Mouse (Mus musculus) small intestine, adult 2 months (tissue): ENCODE results near the gene Rnf214. TPM values are rescaled to one million over a fixed set of nuclear protein-coding genes. Genes with fewer than 3 reads are reported as not detected.

Experiments
- H3K27ac ChIP-seq: fragments of 200-500 bp; 2 replicates; pipeline ENCODE4 v1.5.1; 2012; ENCODE audit warnings: low read depth, low read length, control low read depth, inconsistent platforms; ENCODE audit not compliant: insufficient read depth
- H3K27me3 ChIP-seq: fragments of 200-500 bp; 2 replicates; pipeline ENCODE4 v1.6.1; 2012; ENCODE audit warnings: mild to moderate bottlenecking, moderate library complexity, low read length, inconsistent platforms; ENCODE audit not compliant: control insufficient read depth, insufficient read depth
- H3K36me3 ChIP-seq: fragments of 200-500 bp; 2 replicates; pipeline ENCODE4 v1.6.1; 2012; ENCODE audit warnings: mild to moderate bottlenecking, low read length, control low read depth, inconsistent platforms; ENCODE audit not compliant: control insufficient read depth, insufficient read depth
- H3K4me1 ChIP-seq: fragments of 200-500 bp; 2 replicates; pipeline ENCODE4 v1.6.1; 2012; ENCODE audit warnings: low read length, inconsistent platforms, mixed read lengths; ENCODE audit not compliant: control insufficient read depth, insufficient read depth, insufficient read length
- H3K4me3 ChIP-seq: fragments of 200-500 bp; 2 replicates; pipeline ENCODE4 v1.5.1; 2012; ENCODE audit warnings: low read depth, mild to moderate bottlenecking, control low read depth, inconsistent platforms, low read length, moderate library complexity
- CTCF ChIP-seq: fragments of 200-500 bp; IDR thresholded peaks from 2 replicates; pipeline ENCODE4 v1.5.1; 2012; ENCODE audit warnings: low read depth, mild to moderate bottlenecking, control low read depth, inconsistent platforms, low read length, moderate library complexity, mixed read lengths; ENCODE audit not compliant: insufficient replicate concordance, insufficient read length; ENCODE audit errors: extremely low read depth
- POLR2A ChIP-seq: fragments of 200-500 bp; IDR thresholded peaks from 2 replicates; pipeline ENCODE4 v1.6.1; 2012; ENCODE audit warnings: low read depth, mild to moderate bottlenecking, control low read depth, inconsistent platforms, low read length, moderate library complexity
- WGBS: fragments of 180-500 bp; shearing (Covaris S2); methylation state at CpG from one replicate; pipeline ENCODE4 v1.1.7; 2018; 5-methylcytosine and 5-hydroxymethylcytosine counted together
- polyA plus RNA-seq: library from polyadenylated mRNA; depleted of rRNA; stranded (reverse); fragments of >200 nt; gene quantifications from 2 replicates; pipeline ENCODE4 v1.2.3, GENCODE M21; 2012

Gene Rnf214
- polyA plus RNA-seq, 1 experiment, result 11.4 TPM

DNA sequence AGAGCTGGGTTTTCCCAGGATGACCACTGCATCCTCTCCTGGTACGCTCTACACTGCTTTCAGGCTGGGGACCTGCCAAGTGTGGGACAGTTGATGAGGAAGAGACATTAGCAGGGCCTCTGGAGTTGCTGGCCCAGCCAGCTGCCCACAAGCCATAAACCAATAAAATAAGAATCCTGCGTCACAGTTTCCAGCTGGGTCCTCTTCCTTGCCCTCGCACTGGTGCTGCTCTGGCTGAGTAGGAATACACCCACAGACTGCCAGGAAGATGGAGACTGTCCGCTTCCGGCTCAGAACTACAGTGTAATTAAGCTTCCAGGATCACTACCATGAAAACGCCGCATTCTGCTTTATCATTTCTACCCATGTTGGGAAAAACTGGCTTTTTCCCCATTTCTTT, 44.9 kb downstream of the Rnf214 start:
- H3K27ac ChIP-seq, result no peak overlapping the region

DNA sequence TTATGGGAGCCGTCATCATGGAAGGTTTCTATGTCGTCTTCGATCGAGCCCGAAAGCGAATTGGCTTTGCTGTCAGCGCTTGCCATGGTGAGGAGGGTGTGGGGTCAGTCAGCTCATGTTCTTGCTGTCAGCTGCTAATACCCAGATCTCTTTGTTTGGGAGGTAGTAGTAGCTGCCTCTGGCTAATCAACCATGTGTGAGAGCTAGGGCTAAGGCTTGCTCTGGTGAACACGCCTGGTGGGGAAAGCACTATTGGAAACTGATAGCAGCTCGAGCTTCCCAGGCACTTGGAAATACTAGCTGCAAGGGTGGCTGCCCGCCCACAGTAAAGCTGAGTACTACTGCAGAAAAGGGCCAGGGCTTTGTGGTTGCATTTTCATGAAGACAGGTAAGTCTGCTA, 47.3 kb downstream of the Rnf214 start:
- TF ChIP-seq CTCF (no peak), POLR2A (no peak)
- peaks cover 50% of the 10 kb centered on the region for H3K36me3 ChIP-seq
- no peak overlapping the region for H3K27ac ChIP-seq
- WGBS, result 94% methylated on average over 10 of the region's 10 CpGs
- no peaks in the 10 kb centered on the region for H3K27me3 ChIP-seq
- H3K4me3 ChIP-seq, result no peak overlapping the region
- H3K4me1 ChIP-seq, result no peaks in the 10 kb centered on the region

More for the DNA sequence above, 44.9 kb downstream of the Rnf214 start:
- TF ChIP-seq CTCF (no peak), POLR2A (no peak)
- Histone ChIP-seq H3K4me3 (no peak overlapping the region), H3K36me3 (peaks cover 65% of the 10 kb centered on the region), H3K4me1 (no peaks in the 10 kb centered on the region), H3K27me3 (no peaks in the 10 kb centered on the region)
- WGBS, result 50% methylated on average over 7 of the region's 7 CpGs

DNA sequence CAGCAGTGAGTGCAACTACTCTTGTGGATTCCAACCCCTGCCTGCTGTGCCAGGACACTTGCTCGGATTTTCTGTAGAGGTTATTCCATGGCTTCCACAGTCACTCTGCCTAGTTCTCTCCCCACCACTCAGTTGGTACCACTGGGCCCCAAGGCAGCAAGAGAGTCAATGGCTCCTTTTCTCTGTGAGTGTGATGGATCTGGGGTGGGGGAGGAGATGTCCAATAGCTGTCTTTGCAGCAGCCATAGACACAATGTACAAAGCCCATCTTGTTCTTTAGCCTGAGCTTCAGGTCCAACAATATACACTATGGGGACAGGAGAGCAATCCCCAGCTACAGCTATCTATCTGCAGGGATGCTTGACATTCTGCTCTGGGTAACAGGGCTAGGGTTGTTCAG, 52.6 kb downstream of the Rnf214 start:
- no peak overlapping the region for H3K27ac ChIP-seq
- no peaks in the 10 kb centered on the region for H3K27me3 ChIP-seq
- H3K4me3 ChIP-seq, result no peak overlapping the region
- TF ChIP-seq CTCF (no peak), POLR2A (no peak)
- peaks cover 17% of the 10 kb centered on the region for H3K36me3 ChIP-seq
- 91% methylated on average over 1 of the region's 1 CpGs for WGBS
- peaks cover 2% of the 10 kb centered on the region; the same call in 1 of the 2 replicates for H3K4me1 ChIP-seq

DNA sequence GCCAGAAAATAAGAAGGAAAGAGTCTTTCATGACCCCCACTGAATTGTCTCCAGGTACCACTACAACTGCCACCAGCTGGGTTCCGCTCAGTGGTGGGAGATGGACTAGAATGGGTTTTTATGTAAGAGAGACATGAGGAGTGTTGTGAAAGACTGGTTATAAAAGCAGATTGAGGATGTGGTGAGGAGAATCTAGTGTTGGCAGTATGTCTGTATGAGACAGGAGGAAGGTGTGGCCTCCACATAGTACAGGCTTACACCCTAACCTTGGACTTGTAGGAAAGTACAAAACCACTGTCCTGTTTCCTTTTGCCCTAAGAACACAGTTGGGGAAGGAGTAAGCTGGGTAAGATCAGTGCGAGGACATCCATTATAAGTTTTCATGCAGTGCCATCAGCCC, 53.0 kb downstream of the Rnf214 start:
- peaks cover 12% of the 10 kb centered on the region for H3K36me3 ChIP-seq
- TF ChIP-seq CTCF (no peak), POLR2A (no peak)
- H3K27ac ChIP-seq, result no peak overlapping the region
- no peak overlapping the region for H3K4me3 ChIP-seq
- H3K4me1 ChIP-seq, result peaks cover 2% of the 10 kb centered on the region; the same call in 1 of the 2 replicates
- H3K27me3 ChIP-seq, result no peaks in the 10 kb centered on the region
- WGBS, result 93% methylated on average over 2 of the region's 2 CpGs

DNA sequence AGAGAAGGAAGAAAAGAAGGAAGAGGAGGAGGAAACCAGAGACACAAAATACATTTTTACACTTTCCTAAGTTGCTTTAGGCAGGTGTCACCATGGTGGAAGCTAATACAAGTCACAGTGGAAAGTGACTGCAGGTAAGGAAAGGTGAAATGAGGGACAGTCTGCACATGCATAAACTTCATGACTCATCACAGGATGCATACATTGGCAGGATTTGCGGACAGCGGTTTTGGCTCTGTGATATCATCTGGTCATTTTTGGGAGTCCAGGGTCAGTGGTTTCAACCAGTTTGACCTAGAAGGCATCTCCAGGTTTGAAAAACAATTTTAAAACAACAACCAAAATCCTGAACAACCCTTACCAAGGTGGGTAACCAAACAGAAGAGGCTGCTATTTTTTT, 54.9 kb downstream of the Rnf214 start:
- no peak overlapping the region for H3K27ac ChIP-seq
- no peaks in the 10 kb centered on the region for H3K36me3 ChIP-seq
- no peaks in the 10 kb centered on the region for H3K27me3 ChIP-seq
- WGBS, result 93% methylated on average over 2 of the region's 2 CpGs
- no peak overlapping the region for H3K4me3 ChIP-seq
- TF ChIP-seq CTCF (no peak), POLR2A (no peak)
- H3K4me1 ChIP-seq, result peaks cover 2% of the 10 kb centered on the region; the same call in 1 of the 2 replicates

DNA sequence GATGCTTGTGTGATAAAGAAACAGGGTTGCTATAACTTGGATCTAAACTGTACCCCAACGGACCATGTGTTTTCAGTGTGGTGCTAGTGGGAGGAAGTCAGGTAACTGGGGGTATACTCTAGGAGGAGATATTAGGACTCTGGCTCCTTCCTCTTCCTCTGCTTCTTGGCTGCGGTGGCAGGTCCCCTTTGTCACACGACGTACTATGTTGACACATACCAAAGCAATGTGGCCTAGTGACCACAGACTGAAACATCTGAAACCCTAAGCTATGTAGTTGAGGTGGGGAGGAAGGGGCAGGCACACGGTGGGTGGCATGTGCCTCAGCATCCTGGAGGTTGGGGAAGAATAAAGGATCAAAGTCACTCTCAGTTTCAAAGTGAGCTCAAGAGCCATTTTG, 55.4 kb downstream of the Rnf214 start:
- Histone ChIP-seq H3K36me3 (no peaks in the 10 kb centered on the region), H3K27me3 (no peaks in the 10 kb centered on the region), H3K4me3 (no peak overlapping the region), H3K4me1 (peaks cover 2% of the 10 kb centered on the region; the same call in 1 of the 2 replicates), H3K27ac (no peak overlapping the region)
- 48% methylated on average over 5 of the region's 5 CpGs for WGBS
- TF ChIP-seq CTCF (no peak), POLR2A (no peak)

DNA sequence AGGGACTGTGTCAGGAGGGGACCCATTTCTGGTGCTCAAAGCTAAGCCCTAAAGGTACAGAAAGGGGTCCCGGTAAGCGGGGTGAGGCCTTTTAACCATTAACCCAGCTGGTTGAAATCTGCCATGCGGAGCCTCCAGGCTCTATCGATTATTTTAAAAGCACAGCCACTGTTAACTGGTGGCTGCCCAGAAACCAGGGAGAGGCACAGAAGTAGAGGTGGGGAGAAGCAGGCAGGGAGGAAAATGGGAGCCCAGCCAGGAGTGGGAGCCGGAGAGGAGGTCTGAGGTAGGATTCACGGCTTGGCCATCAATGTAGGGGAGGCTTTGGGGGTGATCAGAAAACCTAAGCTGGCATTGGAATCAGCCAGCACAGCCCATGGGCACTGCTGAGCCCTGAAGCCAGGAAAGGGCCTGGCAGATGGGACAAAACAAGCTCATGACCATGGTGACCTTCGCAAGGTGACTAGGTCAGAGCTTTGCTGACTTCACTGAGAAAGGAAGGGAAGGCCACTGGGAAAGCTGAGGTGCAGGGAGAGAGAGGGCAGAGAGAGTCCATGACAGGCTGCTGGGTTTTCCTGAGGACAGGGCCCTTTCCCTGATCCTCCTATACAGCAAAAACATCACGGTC, 56.1 kb downstream of the Rnf214 start:
- Histone ChIP-seq H3K27ac (no peak overlapping the region), H3K4me1 (peaks cover 2% of the 10 kb centered on the region; the same call in 1 of the 2 replicates), H3K27me3 (no peaks in the 10 kb centered on the region), H3K4me3 (no peak overlapping the region), H3K36me3 (no peaks in the 10 kb centered on the region)
- 44% methylated on average over 8 of the region's 8 CpGs for WGBS
- TF ChIP-seq CTCF (no peak), POLR2A (no peak)
